Mouse (Mus musculus) ES-E14 (cell line): ENCODE measurements at regions not wholly inside any gene's neighbourhood (a gene's known extent, or its start where the extent isn't known, plus 50 kb on each side); places are given as distances from the start of the nearest gene placed in this dataset.

Experiments used
- CHD2 ChIP-seq: IDR thresholded peaks from 2 replicates; pipeline ENCODE4 v1.6.1; 2014; ENCODE audit warnings: mild to moderate bottlenecking, low read depth, low read length, inconsistent platforms
- HCFC1 ChIP-seq: IDR thresholded peaks from 2 replicates; pipeline ENCODE4 v1.6.1; 2012; ENCODE audit warnings: low read length, inconsistent platforms, borderline replicate concordance; ENCODE audit not compliant: insufficient read depth
- ZC3H11A ChIP-seq: IDR thresholded peaks from 2 replicates; pipeline ENCODE4 v1.6.1; 2012; ENCODE audit warnings: low read depth, mild to moderate bottlenecking, inconsistent platforms, low read length, borderline replicate concordance
- ZNF384 ChIP-seq: IDR thresholded peaks from 2 replicates; pipeline ENCODE4 v1.6.1; 2012; ENCODE audit warnings: low read depth, low read length, inconsistent platforms

- TF ChIP-seq CHD2 (no peak), ZNF384 (no peak), HCFC1 (no peak), ZC3H11A (no peak)
These were observed 498.2 kb upstream of the Castor2 start for GRCm38 (mm10) chr5:133601241-133601739.
